Comparison of ENCODE assay signal across 11 mouse cellular contexts in genomic region chr1:144367492-144367891, GRCm38 (mm10).
DNase-seq lines count a peak whose midpoint lies in the region; ATAC-seq and TF ChIP-seq lines count a peak whose summit lies in the region.
"Had no signal": no experiment of that assay in that cellular context is flagged by ENCODE, and none has a peak within 500 bp of the region (broad histone marks: within the 10 kb centered on the region; RNA-seq: fewer than 3 reads in every experiment).

No protein-coding gene starts in this region.

- H3K27ac ChIP-seq in layer of hippocampus, adult 2 months: peak overlapping the region; percentile 43; the same call in 1 of the 2 replicates
- H3K27ac ChIP-seq: midbrain, embryonic 10.5 days had no signal

- peak; percentile 70 for DNase-seq in kidney, postnatal 10 days
- no peak for DNase-seq in kidney, adult 8-10 months
- peak; percentile 28 to 48 for DNase-seq in frontal cortex, postnatal 14 days (ENCODE audit: low spot score in 2 of 2)
- peak; percentile 66 to 72 for DNase-seq in layer of hippocampus, adult 2 months (ENCODE audit: low spot score in 2 of 2)
- DNase-seq in right cerebral cortex, postnatal 10 days (ENCODE audit: low spot score in 2 of 2): peak; percentile 70 to 88
- DNase-seq in cerebellum, postnatal 36 days: no peak
- no peak for DNase-seq in gastrocnemius, adult 8-10 months (ENCODE audit: low spot score in 2 of 2)
- DNase-seq: spleen, adult 18-20 months had no signal

- no peak overlapping the region for H3K4me3 ChIP-seq in layer of hippocampus, adult 2 months
- H3K4me3 ChIP-seq: midbrain, embryonic 10.5 days had no signal

- no peak for ATAC-seq in monocyte, adult 5-6 weeks (replicated peaks; ENCODE audit: insufficient number of reproducible peaks, low FRiP score, low TSS enrichment, poor library complexity, severe bottlenecking)
- ATAC-seq: Patski had no signal

- no peak for TF ChIP-seq CTCF in layer of hippocampus, adult 2 months (conservative IDR thresholded peaks at IDR 0.05)

Comparison
In these comparisons a context has a peak if more than half of its experiments do, and no peak if none do; other contexts are left out.
1. DNase-seq: peak in kidney, postnatal 10 days (single experiment), frontal cortex, postnatal 14 days (2 of 2), layer of hippocampus, adult 2 months (2 of 2) and right cerebral cortex, postnatal 10 days (2 of 2); none in kidney, adult 8-10 months (0 of 2), cerebellum, postnatal 36 days (0 of 2) and gastrocnemius, adult 8-10 months (0 of 2).